Mouse (Mus musculus) embryonic facial prominence, embryonic 14.5 days (tissue): ENCODE results near the gene Eno3. TPM values are rescaled to one million over a fixed set of nuclear protein-coding genes. Genes with fewer than 3 reads are reported as not detected.
A peak's percentile ranks its signal among the peaks of the same experiment; 100 is the strongest.

ENCODE experiments used
- ATAC-seq: fragments of 200-750 bp; cut with Nextera tagmentation; 2 replicates; pipeline ENCODE4 v1.8.0; 2017; ENCODE audit warnings: low read depth, moderate number of reproducible peaks, moderate TSS enrichment
- DNase-seq: peaks from one replicate; pipeline ENCODE4 v3.0.0-alpha.2; 2015; ENCODE audit warnings: low spot score
- H3K27ac ChIP-seq: fragments of 300-500 bp; sonication (generic); replicated peaks from 2 replicates; pipeline ENCODE4 v1.5.1; 2014; ENCODE audit warnings: low read depth, mild to moderate bottlenecking, low read length, moderate library complexity
- H3K27me3 ChIP-seq: fragments of 300-500 bp; sonication (generic); replicated peaks from 2 replicates; pipeline ENCODE4 v1.6.1; 2014; ENCODE audit warnings: low read length; ENCODE audit not compliant: control insufficient read depth, insufficient read depth
- H3K36me3 ChIP-seq: fragments of 300-500 bp; sonication (generic); 2 replicates; pipeline ENCODE4 v1.6.1; 2014; ENCODE audit warnings: low read length, mixed read lengths; ENCODE audit not compliant: control insufficient read depth, insufficient read depth
- H3K4me1 ChIP-seq: fragments of 300-500 bp; sonication (generic); 2 replicates; pipeline ENCODE4 v1.6.1; 2014; ENCODE audit warnings: antibody characterized with exemption, low read length; ENCODE audit not compliant: control insufficient read depth, insufficient read depth
- H3K4me2 ChIP-seq: fragments of 300-500 bp; sonication (generic); 2 replicates; pipeline ENCODE4 v1.6.1; 2014; ENCODE audit warnings: low read depth, mild to moderate bottlenecking, low read length, moderate library complexity, mixed read lengths
- H3K4me3 ChIP-seq: fragments of 300-500 bp; sonication (generic); 2 replicates; pipeline ENCODE4 v1.5.1; 2014; ENCODE audit warnings: low read depth, mild to moderate bottlenecking, low read length
- H3K9ac ChIP-seq: fragments of 300-500 bp; sonication (generic); 2 replicates; pipeline ENCODE4 v1.6.1; 2014; ENCODE audit warnings: low read depth, mild to moderate bottlenecking, low read length, moderate library complexity, mixed read lengths
- H3K9me3 ChIP-seq: fragments of 300-500 bp; sonication (generic); 2 replicates; pipeline ENCODE4 v1.6.1; 2016; ENCODE audit warnings: low read length; ENCODE audit not compliant: control insufficient read depth
- WGBS: fragments of 180-500 bp; shearing (Covaris S2); extraction: QIAGEN DNeasy Blood & Tissue Kit; methylation state at CpG from one replicate; pipeline ENCODE4 v1.1.7; 2014; 5-methylcytosine and 5-hydroxymethylcytosine counted together
- polyA plus RNA-seq: library from polyadenylated mRNA; unstranded; fragments of >200 nt; fragmentation: Nextera tagmentation; extraction: Ambion mirVana; gene quantifications from 2 replicates; pipeline ENCODE4 v1.2.1, GENCODE M21; 2014

Gene Eno3
- polyA plus RNA-seq, 1 experiment from 2014 or later, result 289 TPM

GRCm38 (mm10) chr11:70652029-70652883, 4.7 kb upstream of the Eno3 start:
- Histone ChIP-seq H3K9ac (peak overlapping the region; percentile 92), H3K27me3 (no peaks in the 10 kb centered on the region), H3K36me3 (peaks cover 49% of the 10 kb centered on the region), H3K27ac (peak overlapping the region; percentile 90), H3K9me3 (no peaks in the 10 kb centered on the region), H3K4me2 (peak overlapping the region; percentile 98), H3K4me1 (peaks cover 26% of the 10 kb centered on the region), H3K4me3 (peak overlapping the region; percentile 64)
- ATAC-seq (no peak), DNase-seq (peak; percentile 64)
- 34% methylated on average over 12 of the region's 12 CpGs for WGBS

- WGBS, result 36% methylated on average over 6 of the region's 6 CpGs
- Histone ChIP-seq H3K27ac (peak overlapping the region; percentile 90), H3K9ac (peak overlapping the region; percentile 92), H3K4me1 (peaks cover 31% of the 10 kb centered on the region), H3K36me3 (peaks cover 49% of the 10 kb centered on the region), H3K27me3 (no peaks in the 10 kb centered on the region), H3K9me3 (no peaks in the 10 kb centered on the region), H3K4me2 (peak overlapping the region; percentile 98), H3K4me3 (peak overlapping the region; percentile 64)
- DNase-seq (no peak), ATAC-seq (no peak)
These were observed 4.1 kb upstream of the Eno3 start for GRCm38 (mm10) chr11:70652884-70653344.

GRCm38 (mm10) chr11:70653345-70654197, 3.4 kb upstream of the Eno3 start:
- peak overlapping the region; percentile 92 for H3K9ac ChIP-seq
- H3K27ac ChIP-seq, result peak overlapping the region; percentile 90
- ATAC-seq (peak; percentile 48), DNase-seq (peak; percentile 70)
- no peaks in the 10 kb centered on the region for H3K9me3 ChIP-seq
- peaks cover 44% of the 10 kb centered on the region for H3K36me3 ChIP-seq
- WGBS, result 0% methylated on average over 36 of the region's 63 CpGs
- peak overlapping the region; percentile 64 for H3K4me3 ChIP-seq
- H3K4me2 ChIP-seq, result peak overlapping the region; percentile 98
- H3K27me3 ChIP-seq, result no peaks in the 10 kb centered on the region
- H3K4me1 ChIP-seq, result peaks cover 35% of the 10 kb centered on the region

GRCm38 (mm10) chr11:70654198-70654922, 2.6 kb upstream of the Eno3 start, which contains the start of gene Pfn1:
Gene Pfn1, minus strand, starts transcription at chr11:70654644.
- WGBS, result under 1% methylated on average over 19 of the region's 61 CpGs
- Histone ChIP-seq H3K4me3 (peak within 1 kb of the TSS; percentile 64), H3K9ac (peak within 1 kb of the TSS; percentile 92), H3K4me2 (peak within 1 kb of the TSS; percentile 98), H3K27ac (peak within 1 kb of the TSS; percentile 90), H3K27me3 (no peaks in the 10 kb centered on the region), H3K4me1 (peaks cover 39% of the 10 kb centered on the region), H3K36me3 (peaks cover 38% of the 10 kb centered on the region), H3K9me3 (no peaks in the 10 kb centered on the region)
- DNase-seq (peak; percentile 95), ATAC-seq (peak; percentile 42)

GRCm38 (mm10) chr11:70654923-70655570, 2.0 kb upstream of the Eno3 start:
- H3K27ac ChIP-seq, result peak overlapping the region; percentile 90
- under 1% methylated on average over 28 of the region's 48 CpGs for WGBS
- H3K4me3 ChIP-seq, result peak overlapping the region; percentile 64
- peak overlapping the region; percentile 98 for H3K4me2 ChIP-seq
- peak overlapping the region; percentile 92 for H3K9ac ChIP-seq
- peak; percentile 53 for ATAC-seq
- no peaks in the 10 kb centered on the region for H3K27me3 ChIP-seq
- H3K9me3 ChIP-seq, result no peaks in the 10 kb centered on the region
- H3K36me3 ChIP-seq, result peaks cover 38% of the 10 kb centered on the region
- peaks cover 39% of the 10 kb centered on the region for H3K4me1 ChIP-seq
- DNase-seq, result peak; percentile 95

GRCm38 (mm10) chr11:70655571-70656455, 1.2 kb upstream of the Eno3 start:
- Histone ChIP-seq H3K36me3 (peaks cover 31% of the 10 kb centered on the region), H3K27ac (peak overlapping the region; percentile 90), H3K4me3 (peak overlapping the region; percentile 64), H3K4me1 (peaks cover 39% of the 10 kb centered on the region), H3K9ac (peak overlapping the region; percentile 92), H3K4me2 (peak overlapping the region; percentile 98), H3K9me3 (no peaks in the 10 kb centered on the region), H3K27me3 (no peaks in the 10 kb centered on the region)
- peak; percentile 83 for DNase-seq
- WGBS, result under 1% methylated on average over 57 of the region's 61 CpGs
- peak; percentile 47 for ATAC-seq

GRCm38 (mm10) chr11:70656456-70656927, 510 bp upstream of the Eno3 start:
- Histone ChIP-seq H3K4me2 (peak overlapping the region; percentile 98), H3K27me3 (no peaks in the 10 kb centered on the region), H3K4me3 (peak overlapping the region; percentile 64), H3K27ac (peak overlapping the region; percentile 90), H3K9me3 (no peaks in the 10 kb centered on the region), H3K4me1 (peaks cover 39% of the 10 kb centered on the region), H3K9ac (peak overlapping the region; percentile 92), H3K36me3 (peaks cover 29% of the 10 kb centered on the region)
- WGBS, result 4% methylated on average over 16 of the region's 16 CpGs
- peak; percentile 63 for DNase-seq
- peak; percentile 5; the same call in 1 of the 2 replicates for ATAC-seq
